Mouse (Mus musculus): Measurements from ENCODE around the gene Bcl2l11. TPM values are rescaled to one million over a fixed set of nuclear protein-coding genes. Genes with fewer than 3 reads are reported as not detected.

The Bcl2l11 gene
- 0.67 and 1.2 TPM in 2 replicates for polyA plus RNA-seq (2012)

- peaks cover 24% of the 10 kb centered on the region for H3K36me3 ChIP-seq (ENCODE audit: control insufficient read depth)
- TF ChIP-seq TAL1 (IDR thresholded peaks at IDR 0.05; ENCODE audit: low read length) (no peak), GATA1 (IDR thresholded peaks at IDR 0.05; ENCODE audit: low read length) (no peak)
- peak within 1 kb of the TSS; percentile 89 for H3K4me3 ChIP-seq (replicated peaks)
- peaks cover 67% of the 10 kb centered on the region for H3K27me3 ChIP-seq (ENCODE audit: control insufficient read depth)
- H3K4me1 ChIP-seq (ENCODE audit: control insufficient read depth) = peaks cover 52% of the 10 kb centered on the region
- peaks cover 4% of the 10 kb centered on the region; the same call in 1 of the 2 replicates for H3K9me3 ChIP-seq (ENCODE audit: control insufficient read depth, low read length)
Observed at GRCm38 (mm10) chr2:128125635-128126470, at the start of gene Bcl2l11. TSS of gene Bcl2l11 (plus strand) at chr2:128126038.

- TF ChIP-seq TAL1 (IDR thresholded peaks at IDR 0.05; ENCODE audit: low read length) (no peak), GATA1 (IDR thresholded peaks at IDR 0.05; ENCODE audit: low read length) (no peak)
- Histone ChIP-seq H3K4me3 (replicated peaks) (no peak overlapping the region), H3K4me1 (ENCODE audit: control insufficient read depth) (no peaks in the 10 kb centered on the region), H3K36me3 (ENCODE audit: control insufficient read depth) (no peaks in the 10 kb centered on the region), H3K27me3 (ENCODE audit: control insufficient read depth) (no peaks in the 10 kb centered on the region), H3K9me3 (ENCODE audit: control insufficient read depth, low read length) (no peaks in the 10 kb centered on the region)
Observed at GRCm38 (mm10) chr2:128076936-128077335, 48.9 kb upstream of the Bcl2l11 start.

GRCm38 (mm10) chr2:128078859-128079258, 47.0 kb upstream of the Bcl2l11 start:
- H3K4me3 ChIP-seq (replicated peaks) = no peak overlapping the region
- H3K36me3 ChIP-seq (ENCODE audit: control insufficient read depth) = no peaks in the 10 kb centered on the region
- H3K27me3 ChIP-seq (ENCODE audit: control insufficient read depth) = no peaks in the 10 kb centered on the region
- TF ChIP-seq TAL1 (IDR thresholded peaks at IDR 0.05; ENCODE audit: low read length) = no peak
- TF ChIP-seq GATA1 (IDR thresholded peaks at IDR 0.05; ENCODE audit: low read length) = no peak
- H3K9me3 ChIP-seq (ENCODE audit: control insufficient read depth, low read length) = no peaks in the 10 kb centered on the region
- H3K4me1 ChIP-seq (ENCODE audit: control insufficient read depth) = no peaks in the 10 kb centered on the region

- H3K27me3 ChIP-seq (ENCODE audit: control insufficient read depth) = no peaks in the 10 kb centered on the region
- H3K9me3 ChIP-seq (ENCODE audit: control insufficient read depth, low read length) = no peaks in the 10 kb centered on the region
- H3K4me3 ChIP-seq (replicated peaks) = no peak overlapping the region
- H3K4me1 ChIP-seq (ENCODE audit: control insufficient read depth) = peaks cover 2% of the 10 kb centered on the region
- H3K36me3 ChIP-seq (ENCODE audit: control insufficient read depth) = no peaks in the 10 kb centered on the region
- no peak for TF ChIP-seq GATA1 (IDR thresholded peaks at IDR 0.05; ENCODE audit: low read length)
- TF ChIP-seq TAL1 (IDR thresholded peaks at IDR 0.05; ENCODE audit: low read length) = no peak
Observed at GRCm38 (mm10) chr2:128079316-128079715, 46.5 kb upstream of the Bcl2l11 start.

- Histone ChIP-seq H3K4me1 (ENCODE audit: control insufficient read depth) (peaks cover 16% of the 10 kb centered on the region), H3K9me3 (ENCODE audit: control insufficient read depth, low read length) (no peaks in the 10 kb centered on the region), H3K4me3 (replicated peaks) (no peak overlapping the region), H3K27me3 (ENCODE audit: control insufficient read depth) (no peaks in the 10 kb centered on the region), H3K36me3 (ENCODE audit: control insufficient read depth) (no peaks in the 10 kb centered on the region)
- TF ChIP-seq GATA1 (IDR thresholded peaks at IDR 0.05; ENCODE audit: low read length) (no peak), TAL1 (IDR thresholded peaks at IDR 0.05; ENCODE audit: low read length) (no peak)
Observed at GRCm38 (mm10) chr2:128083844-128084243, 42.0 kb upstream of the Bcl2l11 start.

- Histone ChIP-seq H3K27me3 (ENCODE audit: control insufficient read depth) (no peaks in the 10 kb centered on the region), H3K36me3 (ENCODE audit: control insufficient read depth) (no peaks in the 10 kb centered on the region), H3K9me3 (ENCODE audit: control insufficient read depth, low read length) (no peaks in the 10 kb centered on the region), H3K4me3 (replicated peaks) (no peak overlapping the region), H3K4me1 (ENCODE audit: control insufficient read depth) (peaks cover 16% of the 10 kb centered on the region)
- TF ChIP-seq GATA1 (IDR thresholded peaks at IDR 0.05; ENCODE audit: low read length) (no peak), TAL1 (IDR thresholded peaks at IDR 0.05; ENCODE audit: low read length) (no peak)
Observed at GRCm38 (mm10) chr2:128084607-128085006, 41.2 kb upstream of the Bcl2l11 start.

GRCm38 (mm10) chr2:128085481-128085880, 40.4 kb upstream of the Bcl2l11 start:
- no peaks in the 10 kb centered on the region for H3K27me3 ChIP-seq (ENCODE audit: control insufficient read depth)
- H3K36me3 ChIP-seq (ENCODE audit: control insufficient read depth) = no peaks in the 10 kb centered on the region
- H3K4me3 ChIP-seq (replicated peaks) = no peak overlapping the region
- H3K9me3 ChIP-seq (ENCODE audit: control insufficient read depth, low read length) = no peaks in the 10 kb centered on the region
- peaks cover 16% of the 10 kb centered on the region for H3K4me1 ChIP-seq (ENCODE audit: control insufficient read depth)
- no peak for TF ChIP-seq GATA1 (IDR thresholded peaks at IDR 0.05; ENCODE audit: low read length)
- TF ChIP-seq TAL1 (IDR thresholded peaks at IDR 0.05; ENCODE audit: low read length) = no peak

GRCm38 (mm10) chr2:128086301-128086886, 39.4 kb upstream of the Bcl2l11 start:
- no peaks in the 10 kb centered on the region for H3K9me3 ChIP-seq (ENCODE audit: control insufficient read depth, low read length)
- no peak for TF ChIP-seq GATA1 (IDR thresholded peaks at IDR 0.05; ENCODE audit: low read length)
- TF ChIP-seq TAL1 (IDR thresholded peaks at IDR 0.05; ENCODE audit: low read length) = no peak
- no peaks in the 10 kb centered on the region for H3K36me3 ChIP-seq (ENCODE audit: control insufficient read depth)
- no peaks in the 10 kb centered on the region for H3K27me3 ChIP-seq (ENCODE audit: control insufficient read depth)
- H3K4me1 ChIP-seq (ENCODE audit: control insufficient read depth) = peaks cover 16% of the 10 kb centered on the region
- no peak overlapping the region for H3K4me3 ChIP-seq (replicated peaks)

GRCm38 (mm10) chr2:128086996-128087526, 38.8 kb upstream of the Bcl2l11 start:
- no peak overlapping the region for H3K4me3 ChIP-seq (replicated peaks)
- TF ChIP-seq TAL1 (IDR thresholded peaks at IDR 0.05; ENCODE audit: low read length) (no peak), GATA1 (IDR thresholded peaks at IDR 0.05; ENCODE audit: low read length) (no peak)
- H3K36me3 ChIP-seq (ENCODE audit: control insufficient read depth) = no peaks in the 10 kb centered on the region
- no peaks in the 10 kb centered on the region for H3K9me3 ChIP-seq (ENCODE audit: control insufficient read depth, low read length)
- H3K27me3 ChIP-seq (ENCODE audit: control insufficient read depth) = no peaks in the 10 kb centered on the region
- H3K4me1 ChIP-seq (ENCODE audit: control insufficient read depth) = peaks cover 16% of the 10 kb centered on the region
